Mouse (Mus musculus): ENCODE measurements around the gene Grid2ip. TPM values are rescaled to one million over a fixed set of nuclear protein-coding genes. Genes with fewer than 3 reads are reported as not detected.

Gene Grid2ip
- total and polyA plus RNA-seq, 3 experiments, result not detected

DNA sequence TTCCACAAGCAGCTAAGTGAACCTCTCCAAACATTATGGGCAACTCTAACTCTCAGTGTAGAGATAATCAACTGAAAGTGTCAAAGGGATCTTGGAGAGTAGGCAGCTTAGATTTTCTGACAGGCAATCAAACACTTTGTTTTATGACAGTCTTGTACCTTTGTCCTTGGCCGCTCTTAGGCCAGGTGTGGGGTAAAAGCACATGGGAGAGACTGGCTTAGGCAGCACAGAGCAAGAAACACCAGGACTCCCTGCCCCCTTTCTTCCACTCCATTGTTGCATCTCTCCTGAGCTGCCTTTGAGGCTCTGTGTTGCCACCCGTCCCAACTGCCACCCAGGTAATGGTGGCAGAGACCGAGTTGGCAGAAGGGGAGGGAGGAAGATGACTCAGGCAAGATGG, 84.2 kb downstream of the Grid2ip start:
- Histone ChIP-seq H3K36me3 (ENCODE audit: control insufficient read depth, insufficient read depth, low read length) (no peaks in the 10 kb centered on the region), H3K79me2 (replicated peaks; ENCODE audit: control insufficient read depth, insufficient read depth, low read length) (no peaks in the 10 kb centered on the region), H3K4me3 (no peak overlapping the region), H3K4me1 (ENCODE audit: control insufficient read depth, insufficient read depth, low read length) (no peaks in the 10 kb centered on the region), H3K27me3 (ENCODE audit: control insufficient read depth, insufficient read depth, low read length) (no peaks in the 10 kb centered on the region), H3K9ac (ENCODE audit: low read depth, low read length) (no peak overlapping the region), H3K27ac (no peak overlapping the region)
- WGBS, result 84% methylated on average over 3 of the region's 3 CpGs
- intact Hi-C loops (cut with DNase I), result no loop called here
- TF ChIP-seq EP300 (IDR thresholded peaks at IDR 0.05; ENCODE audit: insufficient read depth, low read depth, low read length), result no peak
- no peak for TF ChIP-seq POLR2A (IDR thresholded peaks at IDR 0.05; ENCODE audit: insufficient read depth, low read depth, low read length)
- no peak for TF ChIP-seq CTCF (IDR thresholded peaks at IDR 0.05)
- no peak for DNase-seq

DNA sequence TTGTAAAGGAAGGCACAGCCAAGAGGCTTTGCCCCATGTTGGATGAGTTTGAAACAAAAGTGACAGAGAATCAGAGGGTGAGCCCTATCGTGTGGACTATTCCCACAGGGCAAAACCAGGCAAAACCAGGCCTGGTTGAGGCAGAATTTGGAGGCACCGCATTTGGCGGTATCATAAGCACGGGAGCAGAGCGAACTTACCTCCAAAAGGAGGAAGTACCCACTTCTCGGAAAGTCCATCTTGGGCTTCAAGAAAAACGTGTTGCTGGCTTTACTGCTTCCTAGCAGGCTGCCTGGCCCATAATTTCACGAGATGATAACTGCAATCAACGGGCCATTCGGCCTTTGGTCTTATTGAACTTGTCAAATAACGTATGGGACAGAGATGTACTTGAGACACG, 84.6 kb downstream of the Grid2ip start:
- Histone ChIP-seq H3K4me1 (ENCODE audit: control insufficient read depth, insufficient read depth, low read length) (no peaks in the 10 kb centered on the region), H3K9ac (ENCODE audit: low read depth, low read length) (no peak overlapping the region), H3K27me3 (ENCODE audit: control insufficient read depth, insufficient read depth, low read length) (no peaks in the 10 kb centered on the region), H3K79me2 (replicated peaks; ENCODE audit: control insufficient read depth, insufficient read depth, low read length) (no peaks in the 10 kb centered on the region), H3K27ac (no peak overlapping the region), H3K36me3 (ENCODE audit: control insufficient read depth, insufficient read depth, low read length) (no peaks in the 10 kb centered on the region), H3K4me3 (no peak overlapping the region)
- no peak for DNase-seq
- intact Hi-C loops (cut with DNase I), result no loop called here
- 78% methylated on average over 12 of the region's 12 CpGs for WGBS
- TF ChIP-seq CTCF (IDR thresholded peaks at IDR 0.05) (no peak), POLR2A (IDR thresholded peaks at IDR 0.05; ENCODE audit: insufficient read depth, low read depth, low read length) (no peak), EP300 (IDR thresholded peaks at IDR 0.05; ENCODE audit: insufficient read depth, low read depth, low read length) (no peak)

Other genes with a start within 250 kb of the Grid2ip start
- gene Rnf216, start 244.3 kb upstream of the Grid2ip start, total RNA-seq (2021), result 10 to 100 TPM; 23.3 to 23.8 TPM
- gene Rnf216, start 244.3 kb upstream of the Grid2ip start, polyA plus RNA-seq (2012; rRNA removed), result 16.5 and 16.8 TPM in 2 replicates
- gene Olfr718-ps1, start 209.8 kb upstream of the Grid2ip start, total RNA-seq (2021), result not detected
- gene Olfr718-ps1, start 209.8 kb upstream of the Grid2ip start, polyA plus RNA-seq (2012; rRNA removed), result not detected in 2 replicates
- gene Rbak, start 176.6 kb upstream of the Grid2ip start, total RNA-seq (2021), result 1 to 10 TPM; 4.3 to 4.4 TPM
- 1.9 and 3.6 TPM in 2 replicates for gene Rbak, start 176.6 kb upstream of the Grid2ip start, polyA plus RNA-seq (2012; rRNA removed)
- gene Spdye4b, start 176.3 kb upstream of the Grid2ip start, total RNA-seq (2021), result not detected
- not detected in 2 replicates for gene Spdye4b, start 176.3 kb upstream of the Grid2ip start, polyA plus RNA-seq (2012; rRNA removed)
- not detected for gene Spdye4a, start 130.4 kb upstream of the Grid2ip start, total RNA-seq (2021)
- 0.14 TPM in 1 of 2 replicates, not detected in the other for gene Spdye4a, start 130.4 kb upstream of the Grid2ip start, polyA plus RNA-seq (2012; rRNA removed)
- gene Zfp12, start 122.2 kb upstream of the Grid2ip start, total RNA-seq (2021), result 1 to 10 TPM; 7.9 to 8.2 TPM
- gene Zfp12, start 122.2 kb upstream of the Grid2ip start, polyA plus RNA-seq (2012; rRNA removed), result 6.7 and 12.7 TPM in 2 replicates
- gene Zfp316, start 87.3 kb upstream of the Grid2ip start, total RNA-seq (2021), result 1 to 10 TPM; 4.5 to 5.4 TPM
- 3.0 and 3.6 TPM in 2 replicates for gene Zfp316, start 87.3 kb upstream of the Grid2ip start, polyA plus RNA-seq (2012; rRNA removed)
- under 1 TPM; 0.13 to 0.14 TPM for gene Zfp853, start 63.7 kb upstream of the Grid2ip start, total RNA-seq (2021)
- 0.35 and 0.39 TPM in 2 replicates for gene Zfp853, start 63.7 kb upstream of the Grid2ip start, polyA plus RNA-seq (2012; rRNA removed)
- 10 to 100 TPM; 16.9 to 17.5 TPM for gene E130309D02Rik, start 42.0 kb upstream of the Grid2ip start, total RNA-seq (2021)
- 13.1 and 13.3 TPM in 2 replicates for gene E130309D02Rik, start 42.0 kb upstream of the Grid2ip start, polyA plus RNA-seq (2012; rRNA removed)
- 10 to 100 TPM; 26.6 to 26.7 TPM for gene Zdhhc4, start 28.1 kb upstream of the Grid2ip start, total RNA-seq (2021)
- gene Zdhhc4, start 28.1 kb upstream of the Grid2ip start, polyA plus RNA-seq (2012; rRNA removed), result 48.4 and 49.7 TPM in 2 replicates
- 10 to 100 TPM; 49.6 to 52.3 TPM for gene Kdelr2, start 46.5 kb downstream of the Grid2ip start, total RNA-seq (2021)
- gene Kdelr2, start 46.5 kb downstream of the Grid2ip start, polyA plus RNA-seq (2012; rRNA removed), result 50.5 and 76.6 TPM in 2 replicates
- 1 to 10 TPM; 7.6 to 8.2 TPM for gene Daglb, start 107.2 kb downstream of the Grid2ip start, total RNA-seq (2021)
- gene Daglb, start 107.2 kb downstream of the Grid2ip start, polyA plus RNA-seq (2012; rRNA removed), result 9.7 and 12.2 TPM in 2 replicates
- 100 to 1,000 TPM; 219 to 231 TPM for gene Rac1, start 170.7 kb downstream of the Grid2ip start, total RNA-seq (2021)
- 204 and 351 TPM in 2 replicates for gene Rac1, start 170.7 kb downstream of the Grid2ip start, polyA plus RNA-seq (2012; rRNA removed)